9 mouse cellular contexts compared by ENCODE assay signal in genomic region chr1:37996226-37996625, GRCm38 (mm10). TPM values are rescaled to one million over a fixed set of nuclear protein-coding genes. Genes with fewer than 3 reads are reported as not detected.
DNase-seq lines count a peak whose midpoint lies in the region; ATAC-seq and TF ChIP-seq lines count a peak whose summit lies in the region.
"Had no signal": no experiment of that assay in that cellular context is flagged by ENCODE, and none has a peak within 500 bp of the region (broad histone marks: within the 10 kb centered on the region; RNA-seq: fewer than 3 reads in every experiment).

No protein-coding gene starts in this region.

- 49% methylated on average over 3 of the region's 3 CpGs for WGBS in kidney, postnatal 0 days
- WGBS in embryonic facial prominence, embryonic 10.5 days, result 49% methylated on average over 3 of the region's 3 CpGs
- 44% methylated on average over 3 of the region's 3 CpGs for WGBS in hindbrain, embryonic 16.5 days
- 43% methylated on average over 3 of the region's 3 CpGs for WGBS in midbrain, postnatal 0 days

- H3K9me3 ChIP-seq in kidney, postnatal 0 days (replicated peaks; ENCODE audit: low read length), result no peaks in the 10 kb centered on the region
- H3K9me3 ChIP-seq in embryonic facial prominence, embryonic 10.5 days, result no peaks in the 10 kb centered on the region
- H3K9me3 ChIP-seq in hindbrain, embryonic 16.5 days (ENCODE audit: control insufficient read depth, low read length), result no peaks in the 10 kb centered on the region
- no peaks in the 10 kb centered on the region for H3K9me3 ChIP-seq in midbrain, postnatal 0 days (ENCODE audit: low read length)

- H3K4me3 ChIP-seq in kidney, postnatal 0 days (replicated peaks; ENCODE audit: low read depth, low read length), result peak overlapping the region; percentile 95
- peak overlapping the region; percentile 99 for H3K4me3 ChIP-seq in embryonic facial prominence, embryonic 10.5 days
- H3K4me3 ChIP-seq in hindbrain, embryonic 16.5 days (ENCODE audit: low read length), result peak overlapping the region; percentile 85
- H3K4me3 ChIP-seq in midbrain, postnatal 0 days (ENCODE audit: low read depth, low read length), result peak overlapping the region; percentile 81

- DNase-seq in kidney, postnatal 0 days (ENCODE audit: low spot score), result no peak
- no peak for DNase-seq in kidney, adult 11 months
- no peak for DNase-seq in embryonic facial prominence, embryonic 10.5 days (ENCODE audit: low spot score)
- DNase-seq in midbrain, postnatal 0 days (ENCODE audit: low spot score), result no peak
- no peak for DNase-seq in adipocyte (ENCODE audit: low spot score)
- DNase-seq in layer of hippocampus, adult 18-20 months (ENCODE audit: low spot score in 2 of 2), result no peak
- no peak for DNase-seq in right cerebral cortex, adult 2 months (ENCODE audit: low spot score in 2 of 2)
- DNase-seq: kidney, adult 8-10 months had no signal

- ATAC-seq in kidney, postnatal 0 days (replicated peaks; ENCODE audit: low FRiP score, low read depth), result no peak
- ATAC-seq in hindbrain, embryonic 16.5 days, result no peak
- ATAC-seq in midbrain, postnatal 0 days (ENCODE audit: low FRiP score), result no peak

- peak overlapping the region; percentile 96 for H3K9ac ChIP-seq in kidney, postnatal 0 days (ENCODE audit: low read depth, low read length)
- peak overlapping the region; percentile 81 for H3K9ac ChIP-seq in hindbrain, embryonic 16.5 days (ENCODE audit: low read depth, low read length)
- H3K9ac ChIP-seq in midbrain, postnatal 0 days (replicated peaks; ENCODE audit: low read length, poor library complexity, severe bottlenecking), result peak overlapping the region; percentile 77

- H3K4me2 ChIP-seq in kidney, postnatal 0 days (ENCODE audit: low read length), result peak overlapping the region; percentile 88
- peak overlapping the region; percentile 70 for H3K4me2 ChIP-seq in hindbrain, embryonic 16.5 days (ENCODE audit: low read length)
- H3K4me2 ChIP-seq in midbrain, postnatal 0 days (ENCODE audit: low read depth, low read length, poor library complexity, severe bottlenecking), result peak overlapping the region; percentile 58

- no peaks in the 10 kb centered on the region for H3K27me3 ChIP-seq in kidney, postnatal 0 days (ENCODE audit: insufficient read depth, low read length)
- H3K27me3 ChIP-seq in embryonic facial prominence, embryonic 10.5 days (replicated peaks; ENCODE audit: low read depth, poor library complexity, severe bottlenecking), result no peaks in the 10 kb centered on the region
- no peaks in the 10 kb centered on the region for H3K27me3 ChIP-seq in hindbrain, embryonic 16.5 days (replicated peaks; ENCODE audit: control insufficient read depth, insufficient read depth, low read length)
- H3K27me3 ChIP-seq in midbrain, postnatal 0 days (ENCODE audit: insufficient read depth, low read length), result no peaks in the 10 kb centered on the region

- H3K36me3 ChIP-seq in kidney, postnatal 0 days (ENCODE audit: insufficient read depth, low read length), result peaks cover 37% of the 10 kb centered on the region
- peaks cover 47% of the 10 kb centered on the region for H3K36me3 ChIP-seq in embryonic facial prominence, embryonic 10.5 days (replicated peaks)
- peaks cover 15% of the 10 kb centered on the region for H3K36me3 ChIP-seq in hindbrain, embryonic 16.5 days (ENCODE audit: control insufficient read depth, insufficient read depth, low read length)
- peaks cover 31% of the 10 kb centered on the region for H3K36me3 ChIP-seq in midbrain, postnatal 0 days (ENCODE audit: insufficient read depth, low read length)

- no peak for TF ChIP-seq CTCF in kidney, postnatal 0 days (IDR thresholded peaks at IDR 0.05; ENCODE audit: low read depth)
- no peak for TF ChIP-seq CTCF in midbrain, postnatal 0 days (IDR thresholded peaks at IDR 0.05)

- no peak overlapping the region for H3K27ac ChIP-seq in kidney, postnatal 0 days
- H3K27ac ChIP-seq in embryonic facial prominence, embryonic 10.5 days (replicated peaks), result peak overlapping the region; percentile 96
- no peak overlapping the region for H3K27ac ChIP-seq in hindbrain, embryonic 16.5 days (ENCODE audit: low read depth, low read length)
- peak overlapping the region; percentile 94 for H3K27ac ChIP-seq in midbrain, postnatal 0 days (ENCODE audit: low read depth, low read length)

- H3K4me1 ChIP-seq in kidney, postnatal 0 days (replicated peaks; ENCODE audit: insufficient read depth, low read length), result 0 out of 2 replicates have a peak, but pooled peaks cover 14% of the 10 kb centered on the region
- H3K4me1 ChIP-seq in embryonic facial prominence, embryonic 10.5 days, result peaks cover 16% of the 10 kb centered on the region
- H3K4me1 ChIP-seq in hindbrain, embryonic 16.5 days (ENCODE audit: control insufficient read depth, insufficient read depth, low read depth, low read length), result peaks cover 14% of the 10 kb centered on the region
- H3K4me1 ChIP-seq in midbrain, postnatal 0 days (ENCODE audit: insufficient read depth, low read length), result peaks cover 13% of the 10 kb centered on the region

RNA-seq across cellular contexts. Expression of gene Txndc9, which starts 1.5 kb away (rescaled TPM):
- polyA plus RNA-seq in kidney, postnatal 0 days (2015; fragmentation: Nextera tagmentation; extraction: Ambion mirVana), result 135 and 140 TPM in 2 replicates
- polyA plus RNA-seq in embryonic facial prominence, embryonic 10.5 days (2016; fragmentation: Nextera tagmentation; extraction: Ambion mirVana), result 144 and 150 TPM in 2 replicates
- polyA plus RNA-seq in hindbrain, embryonic 16.5 days (2015; fragmentation: Nextera tagmentation; extraction: Ambion mirVana), result 125 and 136 TPM in 2 replicates
- total RNA-seq in midbrain, postnatal 0 days (2014; rRNA removed), result 33.2 and 34.4 TPM in 2 replicates
- 112 and 116 TPM in 2 replicates for polyA plus RNA-seq in midbrain, postnatal 0 days (2015; fragmentation: Nextera tagmentation; extraction: Ambion mirVana)
- 10 to 100 TPM; 53.9 to 63.5 TPM for total RNA-seq in layer of hippocampus, adult 18-20 months (2021)

RNA-seq across cellular contexts. Expression of gene Eif5b, which starts 1.6 kb away (rescaled TPM):
- 21.8 and 22.3 TPM in 2 replicates for polyA plus RNA-seq in kidney, postnatal 0 days (2015; fragmentation: Nextera tagmentation; extraction: Ambion mirVana)
- polyA plus RNA-seq in embryonic facial prominence, embryonic 10.5 days (2016; fragmentation: Nextera tagmentation; extraction: Ambion mirVana), result 29.0 and 30.6 TPM in 2 replicates
- 17.9 and 18.1 TPM in 2 replicates for polyA plus RNA-seq in hindbrain, embryonic 16.5 days (2015; fragmentation: Nextera tagmentation; extraction: Ambion mirVana)
- total RNA-seq in midbrain, postnatal 0 days (2014; rRNA removed), result 6.6 and 12.4 TPM in 2 replicates
- 16.7 and 19.6 TPM in 2 replicates for polyA plus RNA-seq in midbrain, postnatal 0 days (2015; fragmentation: Nextera tagmentation; extraction: Ambion mirVana)
- total RNA-seq in layer of hippocampus, adult 18-20 months (2021), result 10 to 100 TPM; 41.8 to 44.2 TPM

RNA-seq across cellular contexts. Expression of gene Lyg1, which starts 38.7 kb away (rescaled TPM):
- polyA plus RNA-seq in kidney, postnatal 0 days (2015; fragmentation: Nextera tagmentation; extraction: Ambion mirVana), result not detected in 2 replicates
- not detected in 2 replicates for polyA plus RNA-seq in embryonic facial prominence, embryonic 10.5 days (2016; fragmentation: Nextera tagmentation; extraction: Ambion mirVana)
- not detected in 2 replicates for polyA plus RNA-seq in hindbrain, embryonic 16.5 days (2015; fragmentation: Nextera tagmentation; extraction: Ambion mirVana)
- total RNA-seq in midbrain, postnatal 0 days (2014; rRNA removed), result not detected in 2 replicates
- polyA plus RNA-seq in midbrain, postnatal 0 days (2015; fragmentation: Nextera tagmentation; extraction: Ambion mirVana), result not detected in 2 replicates
- not detected for total RNA-seq in layer of hippocampus, adult 18-20 months (2021)

Comparison
In these comparisons a context has a peak if more than half of its experiments do, and no peak if none do; other contexts are left out.
1. H3K27ac ChIP-seq: peak in embryonic facial prominence, embryonic 10.5 days (single experiment) and midbrain, postnatal 0 days (single experiment); none in kidney, postnatal 0 days (single experiment) and hindbrain, embryonic 16.5 days (single experiment).
2. Peak in every context shown above with its lines, with median percentiles within 50 percentile points of each other: H3K4me2 ChIP-seq, H3K4me3 ChIP-seq and H3K9ac ChIP-seq.